Mouse (Mus musculus) cerebellum, adult 11-12 months (tissue): ENCODE data around the gene Fbxl17.

Experiments
- DNase-seq: peaks from one replicate; pipeline ENCODE4 v3.0.0; 2022

The Fbxl17 gene

DNA sequence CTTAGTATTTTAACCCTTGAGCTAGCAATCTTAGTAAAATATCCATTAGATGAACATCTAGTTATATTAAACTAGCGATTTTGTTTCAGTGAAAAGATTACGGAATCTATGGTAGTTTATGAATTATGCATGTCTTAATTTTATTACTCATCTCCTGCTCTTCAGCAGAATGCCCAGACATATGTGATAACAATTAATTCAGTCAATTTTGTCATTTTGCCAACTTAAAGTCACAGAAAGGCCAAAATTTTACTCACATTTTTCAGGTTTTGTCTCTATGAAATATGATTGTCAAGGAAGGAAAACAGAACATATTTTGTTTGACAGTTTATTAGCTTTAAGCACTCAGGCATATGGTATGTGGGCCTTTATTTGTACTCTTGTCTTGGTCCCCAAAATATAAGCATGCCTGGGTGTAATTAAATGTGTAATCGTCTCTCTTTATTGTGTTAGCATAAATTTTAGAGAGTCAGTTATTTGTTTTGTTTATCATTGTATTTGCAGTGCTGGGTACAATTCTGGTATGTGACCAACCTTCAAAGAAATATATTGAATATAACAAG lies 482.1 kb downstream of the Fbxl17 start:
- DNase-seq, result no peak

DNA sequence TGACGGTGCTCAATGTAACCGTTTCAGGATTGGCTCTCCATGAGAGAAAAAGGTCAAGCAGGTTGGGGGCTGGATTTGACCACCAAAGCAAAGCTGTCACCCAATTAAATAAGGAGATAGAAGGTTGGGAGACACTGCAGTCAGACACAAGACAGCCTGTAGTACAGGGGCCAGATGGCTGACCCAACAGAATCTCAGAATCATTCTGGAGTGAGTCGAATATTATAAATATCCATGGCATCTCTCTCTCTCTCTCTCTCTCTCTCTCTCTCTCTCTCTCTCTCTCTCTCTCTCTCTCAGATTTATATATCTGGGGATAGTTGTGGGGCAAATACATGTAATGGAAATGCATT lies 487.3 kb downstream of the Fbxl17 start:
- DNase-seq, result no peak

DNA sequence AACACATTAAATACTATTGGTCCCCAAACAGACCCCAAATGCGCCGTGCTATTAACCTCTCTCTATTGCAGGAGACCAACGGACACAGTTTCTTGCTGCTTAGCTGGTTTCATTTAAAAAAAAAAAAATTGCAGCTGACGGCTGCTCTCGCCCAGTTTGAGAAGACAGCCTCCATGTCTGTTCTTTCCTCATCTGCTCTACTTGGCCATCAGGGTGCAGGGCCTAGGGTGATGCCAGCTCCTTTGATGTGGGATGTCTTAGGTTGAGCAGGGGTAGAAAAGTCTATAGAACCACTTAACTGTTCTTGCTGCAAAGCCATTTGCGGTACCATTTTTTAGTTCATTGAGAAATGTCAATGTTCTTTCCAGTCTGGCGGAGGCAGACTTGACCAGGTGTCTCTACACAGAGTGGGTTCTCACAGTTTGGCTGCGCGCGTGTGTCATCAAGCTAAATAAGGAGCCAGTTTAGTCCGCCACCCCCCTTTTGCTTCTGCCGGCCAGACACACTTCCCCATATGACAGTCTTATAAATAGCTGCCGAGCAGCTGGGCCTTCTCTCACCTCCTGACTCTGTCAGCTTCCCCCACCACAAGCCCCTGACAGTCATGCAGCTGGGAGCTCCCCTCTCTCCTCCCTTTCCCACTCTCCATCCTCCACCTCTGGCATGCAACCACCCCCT lies 487.8 kb downstream of the Fbxl17 start:
- DNase-seq, result no peak

DNA sequence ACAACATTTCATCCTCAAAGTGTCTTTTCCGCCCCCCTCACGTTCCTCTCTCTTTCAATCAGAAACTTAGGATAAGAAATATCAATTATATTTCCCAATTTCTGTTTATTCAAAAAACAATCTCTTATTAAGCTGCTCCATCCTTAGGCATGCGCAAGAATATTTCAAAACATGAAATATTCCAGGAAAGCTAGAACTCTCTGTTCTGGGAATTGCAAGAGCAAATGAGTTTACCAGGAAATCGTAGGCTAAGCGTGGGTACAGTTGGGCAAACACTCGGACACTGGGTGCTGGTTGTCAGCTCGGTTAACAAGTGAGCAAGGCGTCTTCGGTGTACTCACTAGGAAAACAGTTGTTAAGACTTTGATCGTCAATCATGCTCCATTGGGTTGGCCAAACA lies 489.0 kb downstream of the Fbxl17 start:
- DNase-seq, result no peak

DNA sequence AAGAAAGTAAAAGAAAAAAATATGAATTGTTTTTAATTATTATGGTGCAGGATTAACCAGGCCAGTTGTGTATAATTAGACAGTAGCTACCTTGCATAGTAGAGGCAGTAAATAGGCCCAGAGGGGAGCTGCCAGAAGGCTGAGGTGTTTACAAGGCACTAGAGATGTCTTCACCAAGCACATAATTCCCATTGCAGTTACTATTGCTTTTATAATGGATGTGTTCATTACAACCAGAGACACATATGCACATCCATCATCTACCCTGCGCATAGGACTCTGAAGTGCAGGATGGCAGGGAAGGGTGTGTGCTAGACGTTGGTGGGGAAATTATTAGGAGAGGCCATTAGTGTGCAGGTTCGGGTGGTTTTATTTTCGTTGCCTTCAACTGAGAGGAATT lies 491.0 kb downstream of the Fbxl17 start:
- no peak for DNase-seq

DNA sequence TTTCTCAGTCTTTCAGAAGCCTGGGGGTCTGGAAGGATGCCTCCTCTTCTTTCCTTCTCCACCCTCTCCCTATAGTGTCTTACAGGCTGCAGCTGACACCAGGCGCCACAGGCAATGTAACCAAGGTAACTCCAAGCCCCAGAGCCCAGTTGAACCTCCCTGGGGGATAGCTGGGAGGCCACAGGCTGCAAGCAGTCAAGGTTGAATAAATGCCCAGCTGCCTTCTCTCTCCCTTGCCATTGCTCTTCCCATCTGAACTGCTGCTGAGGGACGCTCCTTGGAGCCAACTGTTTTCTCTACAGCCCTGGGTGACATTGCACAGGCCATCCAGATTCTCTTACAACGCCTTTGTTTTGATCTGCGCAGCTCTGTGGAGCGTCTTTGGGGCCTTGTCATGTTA lies 491.5 kb downstream of the Fbxl17 start:
- no peak for DNase-seq

DNA sequence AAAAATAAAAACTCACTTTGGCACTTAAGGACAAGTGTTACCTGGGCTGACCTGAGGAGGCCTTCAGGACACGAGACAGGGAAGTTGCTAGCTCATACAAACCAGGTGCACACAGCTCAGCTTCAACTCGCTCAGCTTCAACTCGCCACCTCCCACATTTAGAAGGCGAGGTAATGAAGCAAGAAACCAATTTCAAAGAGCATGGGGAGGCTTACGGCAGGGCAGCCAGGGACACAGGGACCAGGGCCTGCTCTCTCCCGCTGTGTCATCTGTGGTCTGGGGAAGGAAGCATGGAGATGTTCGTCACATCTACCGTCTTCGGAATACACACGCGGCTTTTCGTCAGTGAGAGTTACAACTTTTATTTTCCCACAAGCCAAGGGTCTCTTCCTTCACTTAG lies 491.9 kb downstream of the Fbxl17 start:
- no peak for DNase-seq
